Mouse (Mus musculus) forebrain, embryonic 16.5 days (tissue): ENCODE measurements around the gene Hfe. TPM values are rescaled to one million over a fixed set of nuclear protein-coding genes. Genes with fewer than 3 reads are reported as not detected.

ENCODE experiments used
- ATAC-seq: fragments of 200-750 bp; cut with Nextera tagmentation; 2 replicates; pipeline ENCODE4 v1.8.0; 2017; ENCODE audit warnings: mild to moderate bottlenecking, moderate library complexity
- H3K27ac ChIP-seq: fragments of 300-500 bp; sonication (generic); 2 replicates; pipeline ENCODE4 v1.5.1; 2014; ENCODE audit warnings: low read length, control low read depth
- H3K27me3 ChIP-seq: fragments of 300-500 bp; sonication (generic); replicated peaks from 2 replicates; pipeline ENCODE4 v1.6.1; 2014; ENCODE audit warnings: low read length; ENCODE audit not compliant: control insufficient read depth, insufficient read depth
- H3K36me3 ChIP-seq: fragments of 300-500 bp; sonication (generic); 2 replicates; pipeline ENCODE4 v1.6.1; 2014; ENCODE audit not compliant: control insufficient read depth, insufficient read depth
- H3K4me1 ChIP-seq: fragments of 300-500 bp; sonication (generic); replicated peaks from 2 replicates; pipeline ENCODE4 v1.6.1; 2014; ENCODE audit warnings: low read length; ENCODE audit not compliant: control insufficient read depth, insufficient read depth
- H3K4me2 ChIP-seq: fragments of 300-500 bp; sonication (generic); 2 replicates; pipeline ENCODE4 v1.6.1; 2014; ENCODE audit warnings: mild to moderate bottlenecking, low read length, control low read depth
- H3K4me3 ChIP-seq: fragments of 300-500 bp; sonication (generic); replicated peaks from 2 replicates; pipeline ENCODE4 v1.5.1; 2014; ENCODE audit warnings: mild to moderate bottlenecking, low read length, control low read depth
- H3K9ac ChIP-seq: fragments of 300-500 bp; sonication (generic); replicated peaks from 2 replicates; pipeline ENCODE4 v1.6.1; 2014; ENCODE audit warnings: low read depth, low read length, control low read depth
- H3K9me3 ChIP-seq: fragments of 300-500 bp; sonication (generic); 2 replicates; pipeline ENCODE4 v1.6.1; 2016; ENCODE audit warnings: low read length; ENCODE audit not compliant: control insufficient read depth
- WGBS: fragments of 180-500 bp; shearing (Covaris S2); extraction: QIAGEN DNeasy Blood & Tissue Kit; methylation state at CpG from one replicate; pipeline ENCODE4 v1.1.7; 2014; 5-methylcytosine and 5-hydroxymethylcytosine counted together
- polyA plus RNA-seq: library from polyadenylated mRNA; unstranded; fragments of >200 nt; fragmentation: Nextera tagmentation; extraction: Ambion mirVana; gene quantifications from 2 replicates; pipeline ENCODE4 v1.2.1, GENCODE M21; 2015

Hfe gene
- polyA plus RNA-seq, 1 experiment from 2014 or later = 2.1 TPM

DNA sequence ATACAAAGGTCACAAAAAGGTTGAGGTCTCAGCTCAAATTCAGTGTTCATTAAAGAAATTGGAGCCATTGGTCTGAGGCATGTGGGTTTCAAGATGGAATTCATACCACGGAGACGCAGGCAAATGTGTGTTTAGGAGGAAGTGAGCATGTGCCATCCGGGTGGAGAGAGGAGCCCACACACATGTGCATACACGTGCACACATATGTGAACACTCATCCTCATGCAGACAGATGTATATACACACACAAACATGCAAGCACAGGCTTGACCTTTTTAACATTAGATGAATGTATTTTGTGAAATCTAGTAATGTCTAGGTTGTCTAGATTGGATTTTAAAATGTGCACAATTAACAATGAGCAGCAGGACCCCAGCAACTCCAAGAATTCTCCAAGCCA is 8.4 kb downstream of the Hfe start:
- H3K27me3 ChIP-seq = no peaks in the 10 kb centered on the region
- WGBS = 84% methylated on average over 4 of the region's 4 CpGs
- peaks cover 4% of the 10 kb centered on the region for H3K4me1 ChIP-seq
- no peaks in the 10 kb centered on the region for H3K36me3 ChIP-seq
- H3K27ac ChIP-seq = no peak overlapping the region
- H3K4me2 ChIP-seq = no peak overlapping the region
- no peak overlapping the region for H3K4me3 ChIP-seq
- no peak overlapping the region for H3K9ac ChIP-seq
- no peaks in the 10 kb centered on the region for H3K9me3 ChIP-seq
- ATAC-seq = no peak

DNA sequence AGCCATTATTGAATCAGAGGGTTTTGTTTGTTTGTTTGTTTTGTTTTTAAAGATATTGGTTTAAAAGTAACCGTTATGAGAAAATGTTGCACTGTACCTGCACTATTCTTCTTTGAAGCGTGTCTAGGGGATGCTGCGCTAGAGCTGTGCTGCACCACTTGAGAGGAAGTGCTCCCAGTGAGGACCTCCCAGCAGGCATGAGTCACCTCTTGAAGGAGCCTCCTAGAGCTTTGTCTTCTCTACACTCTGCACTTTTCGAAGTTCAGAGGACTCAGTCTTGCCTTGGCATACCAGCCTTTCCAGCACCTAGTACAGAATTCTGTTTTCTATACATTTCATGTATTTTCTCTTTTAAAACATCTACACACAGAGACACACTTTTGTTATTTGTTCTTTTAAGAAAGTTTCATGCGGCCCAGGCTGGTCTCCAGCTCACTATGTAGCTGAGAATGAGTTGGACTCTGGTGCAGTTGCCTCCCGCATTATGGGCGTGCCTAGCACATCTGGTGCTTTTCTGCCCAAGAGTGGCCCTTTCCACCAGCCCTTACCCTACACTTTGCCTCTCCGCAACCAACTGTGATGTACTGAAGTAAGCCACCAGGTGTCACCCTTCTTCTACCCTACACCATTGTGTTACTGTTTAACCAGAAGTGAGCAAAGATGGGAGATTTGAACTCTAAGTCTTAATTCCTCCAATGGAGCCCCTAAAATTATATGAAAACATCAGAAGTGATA is 9.7 kb downstream of the Hfe start:
- Histone ChIP-seq H3K9me3 (no peaks in the 10 kb centered on the region), H3K9ac (no peak overlapping the region), H3K27ac (no peak overlapping the region), H3K36me3 (no peaks in the 10 kb centered on the region), H3K4me1 (peaks cover 4% of the 10 kb centered on the region), H3K4me3 (no peak overlapping the region), H3K4me2 (no peak overlapping the region), H3K27me3 (no peaks in the 10 kb centered on the region)
- WGBS = 30% methylated on average over 8 of the region's 8 CpGs
- peak; percentile 30; the same call in 1 of the 2 replicates for ATAC-seq

DNA sequence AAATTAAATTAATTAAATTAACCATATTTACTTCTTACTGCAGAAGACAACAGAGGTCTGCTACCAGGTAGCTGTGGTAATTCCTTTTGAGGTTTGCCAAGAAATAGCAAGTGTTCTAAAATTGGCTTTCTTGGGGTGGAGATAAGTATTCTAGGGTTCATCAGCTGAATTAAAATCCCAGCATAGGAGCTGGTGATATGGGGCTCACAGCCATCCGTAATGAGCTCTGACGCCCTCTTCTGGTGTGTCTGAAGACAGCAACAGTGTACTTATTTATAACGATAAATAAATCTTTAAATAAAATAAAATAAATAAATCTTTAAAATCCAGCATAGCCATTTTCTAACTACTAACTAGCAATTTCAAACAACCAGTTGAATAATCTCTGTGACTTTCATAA is 10.9 kb downstream of the Hfe start:
- Histone ChIP-seq H3K27ac (no peak overlapping the region), H3K4me2 (no peak overlapping the region), H3K27me3 (no peaks in the 10 kb centered on the region), H3K9ac (no peak overlapping the region), H3K36me3 (no peaks in the 10 kb centered on the region), H3K4me1 (peaks cover 4% of the 10 kb centered on the region), H3K9me3 (no peaks in the 10 kb centered on the region), H3K4me3 (no peak overlapping the region)
- ATAC-seq = no peak
- 65% methylated on average over 3 of the region's 3 CpGs for WGBS

DNA sequence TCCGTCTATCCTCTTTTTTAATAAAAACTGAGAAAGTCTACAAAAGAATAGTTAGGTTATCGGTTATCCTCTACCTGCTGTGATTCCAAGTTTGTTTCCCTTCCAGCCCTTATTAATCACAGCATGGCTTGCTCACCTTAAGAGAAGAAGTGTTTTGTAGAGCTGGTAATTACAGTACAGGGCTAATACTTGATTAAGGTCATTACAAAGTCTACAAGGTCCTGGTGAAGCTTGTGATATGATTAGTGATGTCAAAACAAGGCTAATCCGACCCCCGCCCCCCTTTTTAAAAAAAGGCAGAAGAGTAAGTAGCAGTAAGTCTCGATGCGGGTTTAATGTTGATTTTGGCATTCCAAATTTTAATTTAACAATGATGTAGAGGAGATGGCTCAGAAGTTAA is 11.7 kb downstream of the Hfe start:
- Histone ChIP-seq H3K36me3 (no peaks in the 10 kb centered on the region), H3K27ac (peak overlapping the region; percentile 62), H3K9me3 (no peaks in the 10 kb centered on the region), H3K9ac (no peak overlapping the region), H3K4me1 (peaks cover 4% of the 10 kb centered on the region), H3K27me3 (no peaks in the 10 kb centered on the region), H3K4me3 (no peak overlapping the region), H3K4me2 (peak overlapping the region; percentile 52)
- WGBS = 46% methylated on average over 6 of the region's 6 CpGs
- ATAC-seq = no peak

DNA sequence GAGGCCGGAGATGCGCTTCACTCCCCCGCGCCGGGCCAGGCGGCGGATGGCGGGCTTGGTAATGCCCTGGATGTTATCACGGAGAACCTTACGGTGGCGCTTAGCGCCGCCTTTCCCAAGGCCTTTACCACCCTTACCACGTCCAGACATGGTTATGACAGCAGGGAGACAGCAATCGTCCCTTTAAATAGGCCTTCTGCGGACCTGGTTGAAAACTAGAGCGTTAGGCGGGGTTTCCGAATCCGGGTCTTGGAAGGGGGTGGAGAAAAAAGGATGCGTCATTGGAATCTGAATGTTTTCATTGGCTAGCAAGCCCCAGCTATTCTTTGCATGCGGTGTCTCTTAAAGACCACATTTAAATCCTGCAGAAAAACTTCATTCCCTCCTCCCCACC is 12.4 kb downstream of the Hfe start, which contains the start of gene Hist1h4c:
TSS of gene Hist1h4c (minus strand) at position 155 of the 394 bp plus-strand sequence.
- no peaks in the 10 kb centered on the region for H3K36me3 ChIP-seq
- H3K4me3 ChIP-seq = peak within 1 kb of the TSS; percentile 46
- WGBS = under 1% methylated on average over 20 of the region's 22 CpGs
- peak; percentile 96 for ATAC-seq
- peak within 1 kb of the TSS; percentile 49 for H3K9ac ChIP-seq
- no peaks in the 10 kb centered on the region for H3K27me3 ChIP-seq
- peaks cover 4% of the 10 kb centered on the region for H3K4me1 ChIP-seq
- H3K27ac ChIP-seq = peak within 1 kb of the TSS; percentile 86
- H3K9me3 ChIP-seq = no peaks in the 10 kb centered on the region
- H3K4me2 ChIP-seq = peak within 1 kb of the TSS; percentile 65

DNA sequence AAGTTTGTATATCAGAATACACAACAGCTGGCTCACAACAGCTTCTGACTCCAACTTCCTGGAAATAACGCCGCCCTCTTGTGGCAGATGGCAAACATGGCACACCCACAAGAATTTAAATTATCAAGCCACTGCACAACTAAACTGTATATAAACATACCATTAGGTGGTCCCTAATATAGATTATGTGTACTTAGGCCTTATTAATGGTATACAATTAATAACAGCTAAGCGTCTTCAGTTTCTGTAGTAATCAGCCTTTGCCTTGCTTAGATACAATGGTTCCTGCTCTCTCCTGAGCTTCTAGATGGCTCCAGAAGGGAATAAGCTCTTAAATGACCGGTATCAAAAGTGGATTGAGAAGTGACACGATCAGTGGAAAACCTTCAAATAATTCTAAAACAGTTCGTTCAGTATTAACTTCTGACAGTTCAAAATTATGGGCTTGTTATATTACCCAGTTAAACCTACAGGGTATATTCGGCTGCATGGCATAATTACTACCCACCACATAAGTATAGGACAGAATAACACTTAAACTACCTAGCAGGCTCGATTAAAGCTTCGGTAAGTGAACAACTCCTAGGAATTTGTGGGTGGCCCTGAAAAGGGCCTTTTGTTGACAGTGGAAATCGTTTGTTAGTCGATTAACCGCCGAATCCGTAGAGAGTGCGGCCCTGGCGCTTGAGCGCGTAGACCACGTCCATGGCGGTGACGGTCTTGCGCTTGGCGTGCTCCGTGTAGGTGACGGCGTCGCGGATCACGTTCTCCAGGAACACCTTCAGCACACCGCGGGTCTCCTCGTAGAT is 13.0 kb downstream of the Hfe start:
- H3K27ac ChIP-seq = peak overlapping the region; percentile 86
- H3K4me2 ChIP-seq = peak overlapping the region; percentile 65
- under 1% methylated on average over 22 of the region's 32 CpGs for WGBS
- no peaks in the 10 kb centered on the region for H3K36me3 ChIP-seq
- no peaks in the 10 kb centered on the region for H3K27me3 ChIP-seq
- H3K9me3 ChIP-seq = no peaks in the 10 kb centered on the region
- H3K9ac ChIP-seq = peak overlapping the region; percentile 49
- peaks cover 4% of the 10 kb centered on the region for H3K4me1 ChIP-seq
- peak overlapping the region; percentile 46 for H3K4me3 ChIP-seq
- peak; percentile 51 for ATAC-seq

DNA sequence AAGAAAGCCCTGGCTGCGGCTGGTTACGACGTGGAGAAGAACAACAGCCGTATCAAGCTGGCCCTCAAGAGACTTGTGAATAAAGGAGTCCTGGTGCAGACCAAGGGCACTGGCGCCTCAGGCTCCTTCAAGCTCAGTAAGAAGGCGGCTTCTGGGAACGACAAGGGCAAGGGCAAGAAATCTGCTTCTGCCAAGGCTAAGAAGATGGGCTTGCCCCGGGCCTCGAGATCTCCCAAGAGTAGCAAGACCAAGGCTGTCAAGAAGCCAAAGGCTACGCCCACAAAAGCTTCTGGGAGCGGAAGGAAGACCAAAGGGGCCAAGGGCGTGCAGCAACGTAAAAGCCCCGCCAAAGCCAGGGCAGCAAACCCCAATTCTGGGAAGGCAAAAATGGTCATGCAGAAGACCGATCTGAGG is 14.6 kb downstream of the Hfe start:
- H3K4me3 ChIP-seq = no peak overlapping the region
- H3K36me3 ChIP-seq = no peaks in the 10 kb centered on the region
- no peak overlapping the region for H3K9ac ChIP-seq
- no peak overlapping the region for H3K27ac ChIP-seq
- WGBS = 70% methylated on average over 15 of the region's 15 CpGs
- no peak for ATAC-seq
- no peak overlapping the region for H3K4me2 ChIP-seq
- no peaks in the 10 kb centered on the region for H3K9me3 ChIP-seq
- peaks cover 4% of the 10 kb centered on the region for H3K4me1 ChIP-seq
- no peaks in the 10 kb centered on the region for H3K27me3 ChIP-seq

DNA sequence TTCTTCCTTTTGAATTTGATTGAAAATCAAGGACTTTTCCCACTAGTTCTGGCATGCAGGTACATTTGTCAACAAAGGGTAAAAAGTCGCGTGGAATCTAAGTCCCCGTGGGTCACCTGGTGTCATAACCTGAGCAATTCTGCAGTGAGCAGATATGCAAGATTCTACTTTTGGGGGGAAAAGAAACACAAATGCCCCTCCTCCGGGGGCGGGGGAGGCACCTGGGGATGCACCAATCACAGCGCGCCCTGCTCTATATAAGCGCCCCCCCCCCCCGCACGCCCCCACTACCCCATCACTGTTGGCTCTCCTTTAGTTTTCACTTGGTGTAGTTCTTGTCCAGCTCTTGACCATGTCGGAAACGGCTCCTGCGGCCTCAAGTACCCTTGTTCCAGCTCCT is 15.1 kb downstream of the Hfe start, which contains the start of gene Hist1h1t:
TSS of gene Hist1h1t (plus strand) at position 301 of the 400 bp plus-strand sequence.
- Histone ChIP-seq H3K36me3 (no peaks in the 10 kb centered on the region), H3K9me3 (no peaks in the 10 kb centered on the region), H3K4me3 (no peak within 1 kb of the TSS), H3K9ac (no peak within 1 kb of the TSS), H3K4me2 (no peak within 1 kb of the TSS), H3K27ac (no peak within 1 kb of the TSS), H3K4me1 (peaks cover 4% of the 10 kb centered on the region), H3K27me3 (no peaks in the 10 kb centered on the region)
- ATAC-seq = no peak
- WGBS = 55% methylated on average over 13 of the region's 13 CpGs

DNA sequence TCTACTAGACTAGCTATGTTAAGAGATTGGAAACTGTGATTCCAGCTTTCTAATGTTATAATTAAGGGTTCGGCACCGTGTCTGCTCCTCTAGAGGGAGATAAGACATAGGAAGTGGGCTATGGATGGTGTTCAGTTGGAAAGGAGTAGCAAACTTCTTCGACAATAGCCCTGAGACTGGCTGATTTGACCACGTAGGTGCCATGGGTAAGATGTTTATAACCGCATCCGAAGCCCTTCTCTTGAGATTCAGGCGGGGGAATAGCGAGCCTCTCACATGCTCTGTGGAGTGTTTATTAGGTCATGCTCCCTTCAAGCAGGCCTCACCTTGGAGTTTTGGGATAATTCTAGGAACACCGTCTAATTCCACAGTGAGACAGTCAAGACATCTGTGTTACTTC is 15.7 kb downstream of the Hfe start:
- Histone ChIP-seq H3K27ac (no peak overlapping the region), H3K4me1 (peaks cover 4% of the 10 kb centered on the region), H3K9ac (no peak overlapping the region), H3K9me3 (no peaks in the 10 kb centered on the region), H3K4me3 (no peak overlapping the region), H3K36me3 (no peaks in the 10 kb centered on the region), H3K4me2 (no peak overlapping the region), H3K27me3 (no peaks in the 10 kb centered on the region)
- 95% methylated on average over 9 of the region's 9 CpGs for WGBS
- no peak for ATAC-seq
